Mouse (Mus musculus): Measurements from ENCODE around the gene Etv3. TPM values are rescaled to one million over a fixed set of nuclear protein-coding genes. Genes with fewer than 3 reads are reported as not detected.
"Not testable (repeated sequence)": the region's sequence is repeated elsewhere in the genome, so short reads cannot be mapped to it uniquely, and the experiment has no call there.

Etv3 gene
- 10 to 100 TPM; 11.4 to 11.6 TPM for total RNA-seq (2021)
- long read RNA-seq, experiment 1, full-length matches to known transcripts = 2 of 9 reads
- long read RNA-seq, experiment 1, partial matches to known transcripts = 6 of 9 reads
- long read RNA-seq, experiment 1, other reads (novel, unspliced or antisense) = 1 of 9 reads
- long read RNA-seq, experiment 2, full-length matches to known transcripts = 6 of 14 reads
- long read RNA-seq, experiment 2, partial matches to known transcripts = 7 of 14 reads
- long read RNA-seq, experiment 2, other reads (novel, unspliced or antisense) = 1 of 14 reads

DNA sequence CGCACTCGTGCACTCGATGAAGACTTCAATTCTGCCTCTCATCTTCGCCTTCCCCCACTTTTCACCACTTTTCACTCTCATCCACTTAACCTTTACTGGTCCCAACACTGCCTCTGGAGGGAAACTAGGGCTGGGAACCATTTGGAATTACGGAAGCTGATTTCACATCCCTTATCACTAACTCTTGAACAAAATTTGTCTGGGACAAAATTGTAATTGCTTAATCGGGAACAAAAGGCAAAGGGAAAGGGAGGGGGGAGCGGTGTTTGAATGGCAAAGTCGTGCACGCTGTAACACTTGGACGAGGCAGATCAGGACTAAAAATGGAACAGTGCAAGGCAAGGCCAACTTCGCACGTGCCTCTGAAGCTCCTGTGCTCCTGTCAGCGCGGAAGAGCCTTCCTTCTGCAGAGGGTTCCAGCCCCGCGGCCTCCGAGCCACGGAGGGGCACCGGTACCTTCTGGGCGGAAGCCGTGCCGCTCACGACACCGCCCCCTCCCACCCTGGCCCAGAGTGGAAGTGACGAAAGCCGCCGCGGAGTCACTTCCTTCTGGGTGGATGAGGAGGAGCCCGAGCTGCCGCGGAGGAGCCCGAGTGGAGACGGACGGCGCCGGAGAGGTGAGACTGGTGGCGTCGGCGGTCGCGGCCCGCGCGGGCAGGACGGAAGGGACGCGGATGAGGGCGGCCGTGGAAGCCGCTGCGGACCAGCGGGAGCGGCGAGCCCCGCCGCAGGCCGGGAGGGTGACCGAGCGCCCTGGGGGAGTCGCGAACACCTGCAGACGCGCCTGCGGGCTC, at the start of gene Etv3:
Gene Etv3 (plus strand): TSS at position 365 of the 794 bp plus-strand sequence.
- peak; percentile 85 for DNase-seq

DNA sequence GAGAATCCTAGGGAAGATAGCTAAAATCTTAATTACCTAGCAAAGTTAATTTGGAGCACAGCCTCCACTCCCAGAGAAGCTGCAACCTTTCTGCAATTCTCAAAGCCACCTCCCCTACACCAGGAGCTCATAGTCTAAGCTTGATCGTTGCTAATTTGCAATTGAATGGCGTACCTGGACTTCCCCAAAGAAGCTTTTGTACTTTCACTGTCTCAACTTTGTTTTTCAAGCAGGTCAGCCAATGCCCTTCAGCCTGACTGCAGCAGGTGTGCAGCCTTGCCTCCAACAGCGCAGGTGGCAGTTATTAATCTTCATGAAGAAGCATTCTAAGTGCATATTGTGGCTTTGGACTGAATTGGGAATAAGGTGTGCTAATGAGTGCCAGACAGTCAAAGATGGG, 47.3 kb upstream of the Etv3 start:
- DNase-seq = not testable (repeated sequence)

DNA sequence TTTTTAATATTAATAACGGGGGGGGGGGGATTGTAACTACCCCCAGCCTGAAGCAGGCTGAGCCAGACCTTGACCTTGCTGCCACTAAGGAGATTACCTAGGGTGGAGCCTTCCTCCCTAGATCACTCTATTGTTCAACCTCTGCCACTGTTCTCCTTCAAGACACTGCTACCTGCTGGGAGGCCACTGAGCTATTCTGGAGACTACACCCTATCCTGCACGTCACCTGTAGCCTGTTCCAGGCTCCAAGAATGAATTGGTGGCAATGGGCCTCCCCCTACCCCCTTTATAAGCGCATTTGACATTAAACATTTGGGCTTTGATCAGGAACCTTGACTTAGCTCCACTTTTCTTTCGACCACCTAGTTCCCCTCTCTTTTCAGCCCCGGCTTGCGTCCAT, 46.6 kb upstream of the Etv3 start:
- DNase-seq = not testable (repeated sequence)

DNA sequence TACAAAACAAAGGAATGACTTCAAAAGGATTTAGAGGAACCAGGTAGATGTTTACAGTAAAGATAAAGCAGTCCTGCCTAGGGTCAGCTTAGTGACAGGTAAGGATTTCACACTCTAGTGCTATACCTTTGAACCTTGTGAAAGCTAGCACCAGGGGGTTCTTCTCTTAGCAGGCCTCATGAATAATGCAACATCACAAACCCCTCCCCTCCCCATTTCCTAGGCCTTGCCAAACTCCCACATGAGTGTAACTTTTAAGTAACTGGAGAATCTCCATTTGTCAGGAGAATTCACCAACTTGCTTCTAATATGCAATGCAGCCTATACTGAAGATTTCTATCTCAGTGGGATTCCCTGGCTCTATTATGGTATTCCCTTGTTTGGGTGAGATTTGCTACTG, 46.0 kb upstream of the Etv3 start:
- DNase-seq = not testable (repeated sequence)

DNA sequence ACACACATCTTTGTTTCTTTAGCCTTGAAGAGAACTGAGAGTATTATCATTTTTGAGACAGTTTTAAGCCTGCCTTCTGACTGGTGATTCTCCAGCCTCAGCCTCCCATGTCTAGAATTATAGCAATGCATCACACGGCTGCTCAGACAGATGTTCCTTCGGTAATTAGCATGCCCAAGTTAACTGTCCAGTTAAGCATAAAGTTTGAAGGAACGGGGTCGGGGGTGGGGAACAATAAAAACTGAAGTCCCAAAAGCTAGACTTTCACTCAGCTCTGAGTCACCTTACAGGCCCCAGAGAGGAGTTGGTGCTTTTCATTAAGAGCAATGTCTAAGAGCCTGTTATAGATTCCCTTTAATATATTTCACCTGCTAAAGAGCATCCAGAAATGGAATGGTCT, 37.8 kb upstream of the Etv3 start:
- no peak for DNase-seq

DNA sequence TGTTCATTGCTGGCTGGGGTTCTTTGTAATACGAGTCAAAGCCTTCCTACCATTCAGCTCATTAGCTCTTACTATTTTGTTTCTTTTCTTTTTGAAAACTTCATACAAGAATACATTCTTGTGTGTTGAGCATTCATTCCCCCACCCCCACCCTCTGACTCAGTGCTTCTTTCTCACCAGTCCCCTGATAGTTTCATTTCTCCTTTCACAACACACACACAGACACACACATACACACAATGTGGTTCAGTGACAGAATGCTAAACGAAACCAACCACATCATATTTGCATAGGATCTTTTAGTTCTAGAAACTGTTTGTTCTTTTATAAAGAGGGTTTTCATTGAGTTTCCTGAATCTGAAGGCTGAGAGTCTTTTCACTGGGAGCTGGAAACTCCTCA, 37.3 kb upstream of the Etv3 start:
- no peak for DNase-seq

DNA sequence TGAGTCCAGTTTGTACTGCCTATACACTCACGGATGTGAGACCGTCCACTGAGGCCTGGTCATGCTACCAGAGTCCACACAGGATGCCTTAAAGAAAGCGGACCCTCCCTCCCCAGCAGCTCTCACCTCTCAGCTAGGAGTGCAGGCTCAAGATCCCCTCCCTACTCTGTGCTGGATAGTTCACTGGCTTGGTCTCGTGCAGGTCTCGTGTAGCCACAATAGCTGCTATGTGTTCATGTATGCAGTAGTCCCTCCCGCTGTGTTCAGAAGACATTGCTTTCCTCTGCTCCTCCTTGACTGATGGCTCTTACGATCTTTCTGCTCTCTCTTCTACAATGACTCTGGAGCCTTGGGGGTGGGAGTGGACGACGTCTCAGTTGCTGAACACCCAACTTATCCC, 26.9 kb upstream of the Etv3 start:
- DNase-seq = no peak

DNA sequence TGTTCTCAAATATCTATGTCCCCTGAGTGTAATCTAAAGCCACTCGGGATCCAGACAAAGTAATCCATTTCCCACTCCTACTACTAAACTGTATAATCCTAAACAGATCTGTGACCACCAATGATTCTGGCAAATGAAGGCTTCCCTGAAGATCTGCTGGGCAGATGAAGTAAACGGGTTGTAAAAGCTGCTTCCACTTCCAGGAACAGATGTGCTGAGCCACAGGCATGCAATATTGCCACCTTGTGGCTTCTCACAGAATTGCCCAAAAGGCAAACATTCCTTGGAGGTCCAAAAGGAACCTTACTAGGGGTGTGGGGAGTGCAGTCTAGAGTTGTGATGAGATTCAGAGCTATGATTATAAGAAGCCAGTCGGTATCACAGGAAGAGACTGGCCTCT, 26.1 kb upstream of the Etv3 start:
- peak; percentile 73 for DNase-seq

DNA sequence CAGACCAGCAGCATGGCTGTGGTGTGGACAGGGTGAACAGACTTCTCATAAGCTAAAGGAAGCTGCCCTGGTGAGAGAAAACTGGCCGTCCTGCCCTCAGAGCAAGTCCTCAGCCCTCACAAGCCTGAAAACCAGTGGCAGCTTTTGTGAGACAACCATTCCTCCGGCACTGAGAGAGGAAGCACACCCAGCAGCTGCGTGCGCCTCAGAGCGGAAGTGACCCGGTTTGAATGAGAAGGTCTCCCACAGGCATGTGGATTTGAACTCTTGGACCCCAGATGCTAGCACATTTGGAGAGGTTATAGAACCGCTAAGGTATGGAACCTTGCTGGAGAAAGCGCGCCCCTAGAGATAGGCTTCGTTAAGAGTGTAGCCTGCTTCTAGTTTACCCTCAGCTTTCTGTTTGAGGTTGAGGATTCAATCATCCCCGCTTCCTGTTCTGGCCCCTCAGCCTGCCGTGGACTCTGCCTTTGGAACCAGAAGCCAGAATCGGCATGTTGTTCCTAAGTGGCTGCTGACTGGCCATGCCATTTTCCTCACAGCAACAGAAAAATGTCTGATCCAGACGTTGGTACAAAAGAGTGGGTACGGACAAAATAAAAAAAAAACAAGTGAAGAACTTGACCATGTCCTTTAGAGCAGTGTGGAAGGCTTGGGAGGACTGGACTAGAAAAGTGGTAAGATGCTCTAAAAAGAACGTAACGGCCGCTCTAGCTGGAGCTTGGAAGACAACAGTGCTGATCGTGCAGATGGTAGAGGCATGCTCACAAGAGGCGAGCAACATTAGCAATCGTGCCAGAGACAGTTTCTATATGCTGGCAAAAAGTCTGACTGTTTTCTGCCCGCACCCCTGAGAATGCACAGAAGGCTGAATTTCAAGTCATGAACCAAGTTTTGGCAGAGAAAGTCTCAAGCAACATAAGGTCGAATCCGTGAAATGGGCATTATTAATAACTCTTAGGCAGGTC, 24.8 kb upstream of the Etv3 start:
- DNase-seq = no peak

DNA sequence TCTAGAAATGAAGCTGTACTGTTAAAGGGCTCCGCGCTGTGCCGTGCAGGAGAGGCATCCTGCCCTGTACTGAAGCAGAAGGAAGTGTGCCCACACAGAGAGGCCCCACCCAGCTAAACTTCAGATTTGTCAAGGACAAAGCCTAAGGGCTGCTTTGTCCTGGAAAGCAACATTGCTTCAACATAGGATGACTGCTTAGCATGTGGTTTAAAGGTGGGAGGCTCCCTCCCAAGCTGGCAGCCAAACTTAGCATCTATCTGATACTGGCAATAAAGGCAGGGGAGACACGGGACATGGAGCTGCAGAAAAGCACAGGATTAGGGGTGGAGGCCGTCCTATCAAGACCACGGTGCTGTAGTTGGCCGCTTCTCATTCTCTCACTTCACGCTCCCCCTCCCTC, 24.1 kb upstream of the Etv3 start:
- DNase-seq = no peak

DNA sequence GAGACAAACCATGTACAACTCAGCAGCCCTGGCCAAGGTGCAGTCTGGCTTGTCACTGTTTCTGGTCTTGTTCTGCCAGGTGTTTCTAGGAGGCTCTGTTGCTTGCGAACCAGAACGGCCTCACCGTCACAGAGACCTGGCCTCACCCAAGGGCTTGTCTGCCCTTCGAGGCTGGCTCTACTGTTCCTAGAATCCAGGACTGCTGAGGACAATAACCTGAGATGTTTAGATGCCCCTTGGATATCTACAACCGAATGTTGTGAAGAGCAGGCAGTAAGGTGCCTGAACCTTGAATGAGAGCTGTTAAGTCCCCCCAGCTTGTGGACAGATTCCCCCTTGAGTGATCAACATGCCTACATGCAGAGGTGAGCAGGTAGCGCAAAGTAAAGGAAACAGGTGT, 22.4 kb upstream of the Etv3 start:
- no peak for DNase-seq

DNA sequence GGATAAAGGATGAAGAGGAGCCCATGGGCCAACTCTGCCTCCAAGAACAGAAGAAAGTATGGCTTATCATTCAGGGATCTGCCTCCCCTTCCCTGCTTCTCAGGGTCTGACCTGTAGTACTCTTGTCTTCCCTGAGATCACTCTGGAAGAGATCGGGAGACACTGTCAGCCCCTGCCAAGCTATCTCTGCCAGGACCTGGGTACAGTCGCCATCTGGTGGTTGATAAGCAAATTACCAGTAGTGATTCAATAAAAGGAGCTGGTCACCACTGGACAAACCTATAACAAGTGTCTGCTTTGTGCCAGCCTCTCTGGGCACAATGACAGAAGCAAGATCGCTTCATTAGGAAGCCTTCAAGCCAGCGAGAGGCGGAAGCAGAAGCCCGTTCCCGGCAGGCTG, 20.9 kb upstream of the Etv3 start:
- DNase-seq = peak; percentile 34

DNA sequence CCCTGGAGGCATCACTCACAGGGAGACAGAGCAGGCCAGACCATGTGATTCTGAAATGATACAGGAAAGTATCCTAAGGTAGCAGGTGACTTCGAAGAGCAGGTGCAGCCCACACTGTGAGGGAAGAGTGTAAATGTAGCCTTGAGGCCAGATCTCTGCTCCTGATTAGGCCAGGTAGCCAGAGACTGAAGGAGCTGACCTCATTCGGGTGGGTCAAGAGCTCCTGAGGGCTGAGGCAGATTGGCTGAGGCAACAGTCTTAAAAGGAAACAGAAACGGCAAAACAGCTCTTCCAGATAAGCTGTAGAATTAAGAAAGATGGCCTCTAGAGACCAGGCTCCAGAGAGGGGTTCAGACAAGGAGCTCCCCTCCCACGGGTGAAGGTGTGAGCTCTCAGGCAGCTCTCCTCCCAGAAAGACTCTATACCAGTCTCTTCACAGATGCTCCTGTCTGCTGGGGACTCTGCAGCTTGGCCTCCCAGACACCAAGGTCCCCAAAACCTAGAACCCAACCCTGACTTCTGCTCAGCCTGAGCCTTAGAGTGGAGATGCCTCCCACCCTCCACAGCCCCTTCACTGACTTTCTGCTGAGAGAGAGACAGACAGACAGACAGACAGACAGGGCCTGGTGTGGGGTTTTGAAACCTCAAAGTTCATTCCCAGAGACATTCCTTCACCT, 20.3 kb upstream of the Etv3 start:
- no peak for DNase-seq

DNA sequence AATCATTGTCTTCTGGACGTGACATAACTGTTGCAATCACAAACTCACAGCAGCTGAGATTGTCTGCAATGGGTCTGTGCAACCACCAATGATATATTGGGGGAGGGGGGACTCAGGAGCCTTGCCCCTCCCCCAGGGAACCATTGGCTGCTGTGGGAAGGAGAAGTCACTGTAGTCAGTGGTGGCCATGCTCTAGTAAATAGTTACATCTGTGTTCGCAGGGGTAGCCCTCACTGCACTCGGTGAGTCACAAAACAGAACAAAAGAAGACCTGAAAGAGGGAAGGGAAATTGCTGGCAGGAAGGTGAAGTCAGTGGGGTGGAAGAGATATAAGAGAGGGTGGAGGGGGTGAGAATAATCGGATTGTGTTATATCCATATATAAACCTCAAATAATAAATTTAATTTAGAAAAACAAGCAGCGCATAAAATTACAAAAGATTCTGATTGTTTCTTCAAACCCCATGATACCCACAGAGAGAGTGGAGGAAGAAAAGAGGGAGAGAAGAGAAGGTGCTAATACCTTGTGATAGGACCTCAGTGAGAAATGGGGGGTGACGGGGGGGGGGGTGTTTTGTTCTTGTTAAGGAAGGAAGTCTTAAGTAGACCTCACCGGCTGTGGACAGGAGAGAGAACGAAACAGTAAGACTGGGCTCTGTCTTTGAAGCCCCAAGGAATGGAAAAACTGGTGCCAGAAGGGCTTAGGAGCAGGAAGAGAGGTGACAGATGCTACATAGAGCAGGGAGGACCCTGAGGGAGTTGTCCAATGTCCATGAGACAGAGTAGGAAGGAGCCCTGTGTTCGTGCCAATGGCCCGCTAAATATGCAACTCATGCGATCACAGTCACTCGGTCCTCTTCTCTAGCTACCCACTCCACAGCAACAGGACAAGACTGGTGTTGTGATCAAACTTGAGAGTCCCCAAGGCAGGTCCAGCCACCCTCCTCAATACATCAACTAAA, 18.5 kb upstream of the Etv3 start:
- DNase-seq = no peak

DNA sequence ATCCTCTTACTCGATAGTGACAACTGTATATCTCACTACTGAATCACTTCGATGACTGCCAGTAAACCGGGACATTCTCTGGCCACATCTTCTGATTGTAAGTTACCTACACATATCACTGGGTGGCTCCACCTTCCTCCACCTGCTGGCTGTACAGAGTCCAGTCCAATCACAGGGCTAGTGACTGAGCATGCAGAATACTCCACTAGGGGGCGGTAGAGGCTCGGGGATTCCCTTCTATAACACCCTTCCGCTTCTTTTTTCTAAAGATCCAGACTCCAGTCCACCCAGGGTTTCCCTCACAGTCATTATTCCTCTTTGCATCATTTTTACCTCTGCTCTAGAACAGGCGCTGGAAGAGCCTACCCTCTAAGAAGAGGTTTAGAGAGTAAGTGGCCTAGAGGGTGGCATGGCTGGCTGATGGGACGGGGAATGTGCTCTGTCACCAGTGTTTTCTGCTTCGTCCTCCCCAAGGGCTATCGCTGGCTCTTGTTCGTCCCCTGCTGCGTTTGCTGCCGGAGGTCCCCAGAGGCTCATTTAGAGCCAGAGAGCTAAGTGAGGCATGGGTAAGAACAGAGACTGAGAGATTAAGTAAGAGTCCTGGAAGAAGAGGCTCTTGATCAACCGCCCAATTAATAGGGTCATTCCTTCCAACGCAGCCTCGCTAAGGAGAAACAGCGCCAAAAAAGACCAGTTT, 16.9 kb upstream of the Etv3 start:
- peak; percentile 87 for DNase-seq

DNA sequence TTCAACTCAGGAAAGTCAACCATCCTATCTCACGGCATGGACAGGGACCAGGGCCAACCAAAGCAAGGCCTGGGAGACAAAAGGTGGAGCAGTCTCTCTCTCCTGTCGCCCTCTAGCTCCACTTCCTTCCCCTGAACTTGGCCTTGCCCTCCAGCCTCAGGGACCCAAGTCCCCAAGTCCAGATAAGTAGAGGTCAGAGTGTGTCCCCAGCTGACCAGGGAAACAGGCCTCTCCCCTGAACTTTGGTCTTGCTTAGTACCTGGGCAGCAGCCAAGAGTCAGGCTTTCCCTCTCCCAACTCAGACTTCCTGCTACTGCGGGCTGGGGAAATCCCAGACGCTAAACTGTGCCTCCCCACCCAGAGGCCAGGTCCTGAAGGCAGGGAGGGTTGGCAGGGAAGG, 16.1 kb upstream of the Etv3 start:
- no peak for DNase-seq

DNA sequence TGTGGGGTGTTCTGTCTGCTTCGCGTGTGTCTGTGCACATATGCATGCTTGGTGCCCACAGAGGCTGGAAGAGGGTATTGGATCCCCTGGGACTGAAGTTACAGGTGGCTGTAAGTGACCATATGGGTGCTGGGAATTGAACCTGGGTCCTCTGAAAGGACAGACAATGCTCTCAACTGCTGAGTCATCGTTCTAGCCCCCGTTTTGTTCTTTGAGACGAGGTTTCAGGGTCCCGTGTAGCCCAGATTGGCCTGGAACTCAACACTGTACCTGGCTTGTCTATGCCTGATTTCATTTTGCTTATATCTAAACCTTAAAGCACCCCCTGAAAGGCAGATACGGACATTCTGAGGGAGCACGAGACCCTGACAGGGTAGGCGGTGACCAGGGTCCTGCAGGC, 14.4 kb upstream of the Etv3 start:
- DNase-seq = no peak

DNA sequence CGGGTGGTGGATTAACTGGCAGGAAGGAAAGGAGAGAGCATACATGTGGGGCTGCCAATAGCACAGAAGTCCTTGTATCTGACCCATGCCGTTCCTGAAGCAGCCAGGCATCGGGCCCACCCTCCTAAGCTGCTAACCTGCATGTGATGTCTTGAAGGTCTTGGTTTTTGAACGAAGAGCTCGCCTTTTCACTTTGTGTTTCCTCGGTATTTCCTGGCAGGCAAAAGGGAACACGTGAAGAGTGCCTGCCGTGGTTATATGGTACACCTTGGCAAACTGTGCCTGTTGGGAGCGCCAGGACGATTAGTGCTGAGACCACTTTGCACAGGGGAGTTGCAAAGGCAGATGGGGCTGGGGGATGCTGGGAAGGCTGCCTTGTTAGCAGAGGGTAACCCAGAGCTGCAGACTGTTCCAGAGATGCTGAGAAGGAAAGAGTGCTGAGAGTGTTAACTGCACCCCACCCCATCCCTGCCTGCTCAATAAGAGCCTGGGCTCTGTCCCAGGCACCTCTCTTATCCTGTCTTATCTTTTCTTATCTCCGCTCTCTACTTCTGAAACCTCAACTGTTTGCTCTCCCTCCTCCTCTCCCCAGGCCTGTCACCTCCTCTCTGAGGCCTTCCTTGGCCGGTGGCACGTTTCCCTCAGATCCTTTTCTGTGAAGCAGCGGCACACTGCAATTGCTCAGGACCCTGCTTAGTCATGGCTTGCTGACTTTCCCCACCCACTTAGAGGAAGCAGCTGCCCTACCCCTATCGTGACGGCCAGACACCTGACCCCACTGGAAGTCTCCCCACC, 13.0 kb upstream of the Etv3 start:
- DNase-seq = no peak

DNA sequence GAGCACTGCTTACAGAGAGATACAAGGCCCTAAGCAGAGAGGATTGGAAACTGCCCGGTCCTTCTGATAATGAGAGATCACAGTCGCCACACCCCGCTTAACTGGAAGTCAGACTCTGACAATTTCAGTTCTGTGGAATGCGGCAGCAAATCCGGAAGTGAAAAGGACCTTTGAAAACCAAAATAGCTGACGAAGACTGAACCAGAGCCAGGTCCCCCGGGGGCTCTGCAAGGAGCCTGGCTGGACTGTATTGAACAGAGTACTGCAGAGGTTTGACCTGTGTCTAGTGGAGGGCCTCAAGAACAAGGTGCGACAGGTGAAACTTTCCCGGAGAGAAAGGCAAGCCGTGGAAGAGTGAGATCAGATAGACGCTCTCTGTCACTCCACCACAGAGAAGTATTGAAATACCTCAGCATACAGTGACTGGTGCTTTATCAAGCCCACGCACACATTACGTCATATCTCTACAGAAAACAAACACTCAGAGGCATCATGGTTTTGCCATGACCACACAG, 9.6 kb upstream of the Etv3 start:
- no peak for DNase-seq

Measured in gastrocnemius, postnatal 10 days (tissue).